Mouse (Mus musculus) erythroblast, embryonic 14.5 days (primary cell): ENCODE results near the gene Tpp1.

Source experiments
- GATA1 ChIP-seq: IDR thresholded peaks from 2 replicates; pipeline ENCODE4 v1.6.1; 2012; ENCODE audit warnings: low read length, inconsistent platforms, mixed read lengths
- TAL1 ChIP-seq: IDR thresholded peaks from 3 replicates; pipeline ENCODE4 v1.6.1; 2012; ENCODE audit warnings: low read length, inconsistent platforms, mixed read lengths

DNA sequence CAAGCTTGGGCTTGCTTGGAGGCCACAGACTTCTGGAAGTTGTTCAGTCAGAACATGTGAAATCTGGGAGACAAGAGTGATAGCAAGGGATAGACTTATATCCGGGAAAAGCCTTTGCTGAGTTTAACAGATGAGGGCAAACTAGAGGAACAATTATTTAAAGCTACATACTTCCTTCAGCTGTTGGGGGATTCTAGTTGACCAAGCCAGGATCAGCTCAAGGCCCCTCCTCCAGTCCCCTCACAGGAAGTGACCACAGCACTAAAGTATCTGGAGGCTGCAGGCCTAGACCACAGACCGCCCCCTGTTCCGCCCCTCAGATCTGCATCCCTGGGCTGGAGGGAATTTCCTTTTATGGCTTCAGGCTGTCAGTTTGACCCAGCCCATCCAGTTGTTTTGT lies 13.1 kb downstream of the Tpp1 start:
- TF ChIP-seq GATA1 (no peak), TAL1 (no peak)
